Mouse (Mus musculus) lung, embryonic 14.5 days (tissue): Measurements from ENCODE around the gene Arid5b. TPM values are rescaled to one million over a fixed set of nuclear protein-coding genes. Genes with fewer than 3 reads are reported as not detected.

Source experiments
- ATAC-seq: fragments of 200-750 bp; cut with Nextera tagmentation; 2 replicates; pipeline ENCODE4 v1.8.0; 2017; ENCODE audit warnings: mild to moderate bottlenecking, moderate TSS enrichment, moderate library complexity; ENCODE audit not compliant: insufficient read depth
- DNase-seq: peaks from one replicate; pipeline ENCODE4 v3.0.0-alpha.2; 2015
- H3K27ac ChIP-seq: fragments of 300-500 bp; sonication (generic); 2 replicates; pipeline ENCODE4 v1.5.1; 2014; ENCODE audit warnings: low read depth, mild to moderate bottlenecking, moderate library complexity
- H3K27me3 ChIP-seq: fragments of 300-500 bp; sonication (generic); 2 replicates; pipeline ENCODE4 v1.6.1; 2014; ENCODE audit warnings: low read length, control low read depth; ENCODE audit not compliant: insufficient read depth
- H3K36me3 ChIP-seq: fragments of 300-500 bp; sonication (generic); 2 replicates; pipeline ENCODE4 v1.6.1; 2014; ENCODE audit warnings: control low read depth; ENCODE audit not compliant: insufficient read depth
- H3K4me1 ChIP-seq: fragments of 300-500 bp; sonication (generic); 2 replicates; pipeline ENCODE4 v1.6.1; 2014; ENCODE audit warnings: antibody characterized with exemption, control low read depth; ENCODE audit not compliant: insufficient read depth
- H3K4me2 ChIP-seq: fragments of 300-500 bp; sonication (generic); 2 replicates; pipeline ENCODE4 v1.6.1; 2014; ENCODE audit warnings: mild to moderate bottlenecking
- H3K4me3 ChIP-seq: fragments of 300-500 bp; sonication (generic); 2 replicates; pipeline ENCODE4 v1.5.1; 2014; ENCODE audit warnings: low read depth, low read length
- H3K9ac ChIP-seq: fragments of 300-500 bp; sonication (generic); 2 replicates; pipeline ENCODE4 v1.6.1; 2014
- H3K9me3 ChIP-seq: fragments of 300-500 bp; sonication (generic); 2 replicates; pipeline ENCODE4 v1.6.1; 2016; ENCODE audit warnings: low read depth, low read length, control low read depth
- CTCF ChIP-seq: IDR thresholded peaks from 2 replicates; pipeline ENCODE4 v1.5.1; 2016; ENCODE audit warnings: antibody characterized with exemption, low read depth
- WGBS: fragments of 180-500 bp; shearing (Covaris S2); extraction: QIAGEN DNeasy Blood & Tissue Kit; methylation state at CpG from one replicate; pipeline ENCODE4 v1.1.7; 2014; 5-methylcytosine and 5-hydroxymethylcytosine counted together
- polyA plus RNA-seq: library from polyadenylated mRNA; unstranded; fragments of >200 nt; fragmentation: Nextera tagmentation; extraction: Ambion mirVana; gene quantifications from 2 replicates; pipeline ENCODE4 v1.2.1, GENCODE M21; 2014

The Arid5b gene
- polyA plus RNA-seq, 1 experiment from 2014 or later, result 41.2 TPM

DNA sequence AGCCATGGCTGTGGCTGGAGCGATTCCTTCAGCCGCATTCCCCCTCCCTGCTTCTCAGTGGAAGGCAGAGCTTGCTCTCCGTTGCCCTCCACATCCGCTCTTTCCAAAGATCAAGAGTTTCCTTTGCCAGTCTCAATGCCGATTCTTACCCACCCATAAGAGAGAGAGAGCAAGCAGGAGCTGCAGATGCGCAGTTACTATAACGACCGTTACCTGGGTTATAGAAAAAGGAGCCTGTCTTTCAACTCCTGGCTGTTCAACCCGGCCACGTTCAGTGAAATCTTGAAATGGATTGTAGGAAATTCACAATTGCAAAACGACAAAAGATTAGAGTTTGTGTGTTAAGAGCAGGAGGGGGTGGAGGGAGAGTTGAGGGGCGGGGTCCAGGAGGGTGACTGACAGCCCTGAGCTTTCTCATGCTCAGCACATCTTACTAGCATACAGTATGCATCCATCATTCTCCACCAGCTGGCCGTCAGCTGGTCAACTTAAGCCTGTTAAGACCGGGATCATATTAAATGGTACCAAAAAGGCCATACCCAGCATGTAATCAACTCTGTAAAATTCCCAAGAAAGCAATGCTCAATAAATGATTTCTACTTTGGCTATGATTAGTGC lies 227.1 kb downstream of the Arid5b start:
- no peak for TF ChIP-seq CTCF
- WGBS, result 85% methylated on average over 14 of the region's 14 CpGs
- Histone ChIP-seq H3K27me3 (no peaks in the 10 kb centered on the region), H3K9ac (no peak overlapping the region), H3K36me3 (no peaks in the 10 kb centered on the region), H3K4me3 (no peak overlapping the region), H3K4me1 (no peaks in the 10 kb centered on the region), H3K4me2 (no peak overlapping the region), H3K9me3 (no peaks in the 10 kb centered on the region), H3K27ac (no peak overlapping the region)
- no peak for ATAC-seq
- DNase-seq, result no peak

DNA sequence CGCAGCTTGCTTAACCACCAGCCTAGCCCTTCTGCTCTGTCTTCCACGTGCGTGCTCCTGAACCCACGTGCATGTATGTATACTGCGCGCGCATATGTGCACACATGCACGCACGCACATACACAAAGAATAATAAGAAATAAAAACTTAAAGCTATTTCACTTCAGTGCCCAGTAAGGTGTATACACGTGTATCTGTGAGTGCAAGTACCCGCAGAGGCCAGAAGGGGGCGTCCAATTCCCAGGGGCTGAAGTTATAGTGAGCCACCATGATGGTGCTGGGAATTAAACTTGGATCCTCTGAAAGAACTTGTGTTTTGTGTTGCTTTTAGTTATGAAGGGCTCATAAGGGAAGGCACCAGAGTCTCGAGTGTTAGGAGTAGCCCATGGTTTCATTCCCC lies 227.7 kb downstream of the Arid5b start:
- Histone ChIP-seq H3K36me3 (no peaks in the 10 kb centered on the region), H3K4me3 (no peak overlapping the region), H3K27me3 (no peaks in the 10 kb centered on the region), H3K9ac (no peak overlapping the region), H3K27ac (no peak overlapping the region), H3K4me1 (no peaks in the 10 kb centered on the region), H3K4me2 (no peak overlapping the region), H3K9me3 (no peaks in the 10 kb centered on the region)
- ATAC-seq (no peak), DNase-seq (no peak)
- TF ChIP-seq CTCF, result 0 out of 2 replicates have a peak, but pooled peaks have one; percentile 23
- WGBS, result 88% methylated on average over 13 of the region's 13 CpGs

DNA sequence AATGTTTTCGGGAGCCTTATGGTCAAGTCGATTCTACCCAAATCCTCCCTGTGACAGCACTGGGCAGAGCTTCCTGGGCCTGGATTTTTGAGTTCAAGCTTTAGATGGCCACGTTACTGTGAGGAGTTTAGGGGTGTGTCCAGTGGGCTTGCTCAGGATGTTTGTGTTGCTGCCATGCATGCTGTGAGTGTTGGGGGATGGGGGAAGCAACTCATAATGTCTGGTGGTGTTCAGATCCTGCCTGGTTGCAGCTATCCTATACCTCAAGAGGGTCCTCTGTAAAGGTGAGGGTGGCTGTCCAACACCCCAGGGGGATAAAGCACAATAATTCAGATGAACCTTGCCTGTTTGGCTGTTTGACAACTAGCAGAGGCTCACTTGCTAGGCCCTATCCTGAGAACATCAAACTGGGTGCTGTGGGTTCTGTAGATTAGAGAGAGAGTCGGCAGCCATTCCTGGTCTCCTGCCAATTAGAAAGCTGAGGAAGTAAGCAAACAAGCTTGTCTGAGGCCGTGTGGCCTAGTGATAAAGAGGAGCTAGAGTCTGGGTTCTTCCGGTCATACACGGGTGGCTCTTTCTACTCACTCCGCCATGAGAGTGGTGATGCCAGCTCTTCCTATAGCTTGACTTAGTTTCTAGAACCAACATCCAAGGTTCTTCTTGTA lies 229.8 kb downstream of the Arid5b start:
- no peak for TF ChIP-seq CTCF
- Histone ChIP-seq H3K27ac (no peak overlapping the region), H3K27me3 (no peaks in the 10 kb centered on the region), H3K4me3 (no peak overlapping the region), H3K9ac (no peak overlapping the region), H3K4me1 (no peaks in the 10 kb centered on the region), H3K36me3 (peaks cover 7% of the 10 kb centered on the region; the same call in 1 of the 2 replicates), H3K9me3 (no peaks in the 10 kb centered on the region), H3K4me2 (no peak overlapping the region)
- 72% methylated on average over 8 of the region's 8 CpGs for WGBS
- no peak for ATAC-seq
- no peak for DNase-seq

DNA sequence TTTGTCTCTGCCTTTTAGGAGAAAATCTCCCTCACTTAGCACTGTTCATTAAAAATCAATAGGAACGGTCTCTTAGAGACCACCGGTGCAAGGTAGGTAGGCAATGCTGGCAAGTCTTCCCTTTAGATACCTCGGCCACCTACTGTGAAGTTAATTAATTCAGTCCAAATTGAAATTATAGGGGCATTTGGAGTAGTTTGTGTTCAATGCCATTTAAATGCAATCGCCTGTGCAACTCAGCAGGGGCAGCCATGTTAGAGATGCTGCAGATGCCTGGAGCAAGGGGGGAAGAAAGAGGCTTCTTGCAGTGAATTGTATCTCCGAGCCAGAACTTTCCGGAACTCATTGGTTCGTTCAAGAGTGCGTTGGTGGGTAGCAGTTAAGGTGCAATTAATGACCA lies 233.7 kb downstream of the Arid5b start:
- Histone ChIP-seq H3K4me1 (no peaks in the 10 kb centered on the region), H3K4me2 (no peak overlapping the region), H3K9ac (no peak overlapping the region), H3K36me3 (peaks cover 14% of the 10 kb centered on the region; the same call in 1 of the 2 replicates), H3K4me3 (no peak overlapping the region), H3K27ac (no peak overlapping the region), H3K27me3 (no peaks in the 10 kb centered on the region), H3K9me3 (no peaks in the 10 kb centered on the region)
- ATAC-seq (no peak), DNase-seq (no peak)
- no peak for TF ChIP-seq CTCF
- 92% methylated on average over 8 of the region's 8 CpGs for WGBS

DNA sequence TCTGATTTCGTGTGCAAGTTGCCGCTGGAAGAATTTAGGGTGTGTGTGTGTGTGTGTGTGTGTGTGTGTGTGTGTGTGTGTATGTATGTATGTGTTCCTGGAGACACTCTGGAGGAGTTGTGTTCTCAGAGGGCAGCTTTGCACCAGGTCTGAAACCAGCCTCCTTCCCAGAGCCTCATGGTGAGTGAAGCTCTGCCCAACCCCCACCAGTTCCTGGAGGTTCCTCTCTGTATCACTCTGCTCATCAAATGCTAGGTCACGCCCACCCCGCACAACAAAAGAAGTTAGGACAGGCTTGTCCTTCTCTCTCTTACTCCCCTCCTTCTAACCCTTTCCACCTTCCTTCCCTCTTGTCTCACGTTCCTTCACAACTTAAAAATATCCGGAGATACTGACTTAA lies 234.6 kb downstream of the Arid5b start:
- WGBS, result 39% methylated on average over 6 of the region's 6 CpGs
- no peak for TF ChIP-seq CTCF
- Histone ChIP-seq H3K27ac (no peak overlapping the region), H3K4me2 (no peak overlapping the region), H3K36me3 (peaks cover 14% of the 10 kb centered on the region; the same call in 1 of the 2 replicates), H3K4me3 (no peak overlapping the region), H3K9ac (no peak overlapping the region), H3K27me3 (no peaks in the 10 kb centered on the region), H3K9me3 (no peaks in the 10 kb centered on the region), H3K4me1 (no peaks in the 10 kb centered on the region)
- ATAC-seq (no peak), DNase-seq (peak; percentile 40)
